Mouse (Mus musculus) hindbrain, embryonic 15.5 days (tissue): ENCODE results near the gene Trmt1. TPM values are rescaled to one million over a fixed set of nuclear protein-coding genes. Genes with fewer than 3 reads are reported as not detected.
A peak's percentile ranks its signal among the peaks of the same experiment; 100 is the strongest.

Source experiments
- ATAC-seq: fragments of 200-750 bp; cut with Nextera tagmentation; 2 replicates; pipeline ENCODE4 v1.8.0; 2017; ENCODE audit warnings: low read depth, moderate number of reproducible peaks, moderate TSS enrichment; ENCODE audit not compliant: low FRiP score
- H3K27ac ChIP-seq: fragments of 300-500 bp; sonication (generic); replicated peaks from 2 replicates; pipeline ENCODE4 v1.5.1; 2015; ENCODE audit warnings: mild to moderate bottlenecking, inconsistent platforms
- H3K27me3 ChIP-seq: fragments of 300-500 bp; sonication (generic); 2 replicates; pipeline ENCODE4 v1.6.1; 2015; ENCODE audit warnings: control low read depth, inconsistent platforms
- H3K36me3 ChIP-seq: fragments of 300-500 bp; sonication (generic); 2 replicates; pipeline ENCODE4 v1.6.1; 2015; ENCODE audit warnings: control low read depth, inconsistent platforms
- H3K4me1 ChIP-seq: fragments of 300-500 bp; sonication (generic); replicated peaks from 2 replicates; pipeline ENCODE4 v1.6.1; 2015; ENCODE audit warnings: control low read depth, inconsistent platforms
- H3K4me2 ChIP-seq: fragments of 300-500 bp; sonication (generic); 2 replicates; pipeline ENCODE4 v1.6.1; 2015; ENCODE audit warnings: moderate library complexity, mild to moderate bottlenecking, inconsistent platforms
- H3K4me3 ChIP-seq: fragments of 300-500 bp; sonication (generic); 2 replicates; pipeline ENCODE4 v1.5.1; 2015; ENCODE audit warnings: mild to moderate bottlenecking, inconsistent platforms
- H3K9ac ChIP-seq: fragments of 300-500 bp; sonication (generic); 2 replicates; pipeline ENCODE4 v1.6.1; 2015; ENCODE audit warnings: inconsistent platforms
- H3K9me3 ChIP-seq: fragments of 300-500 bp; sonication (generic); 2 replicates; pipeline ENCODE4 v1.6.1; 2016; ENCODE audit warnings: control low read depth, inconsistent platforms
- WGBS: fragments of 180-500 bp; shearing (Covaris S2); methylation state at CpG from one replicate; pipeline ENCODE4 v1.1.7; 2015; 5-methylcytosine and 5-hydroxymethylcytosine counted together
- polyA plus RNA-seq: library from polyadenylated mRNA; unstranded; fragments of >200 nt; fragmentation: Nextera tagmentation; extraction: Ambion mirVana; gene quantifications from 2 replicates; pipeline ENCODE4 v1.2.1, GENCODE M21; 2015

Gene Trmt1
- polyA plus RNA-seq, 1 experiment from 2014 or later, result 62.5 TPM

- no peaks in the 10 kb centered on the region for H3K36me3 ChIP-seq
- no peak for ATAC-seq
- peaks cover 66% of the 10 kb centered on the region for H3K27me3 ChIP-seq
- H3K4me2 ChIP-seq, result no peak overlapping the region
- H3K4me1 ChIP-seq, result peaks cover 89% of the 10 kb centered on the region
- no peak overlapping the region for H3K9ac ChIP-seq
- H3K9me3 ChIP-seq, result no peaks in the 10 kb centered on the region
- 36% methylated on average over 13 of the region's 13 CpGs for WGBS
- no peak overlapping the region for H3K4me3 ChIP-seq
- peak overlapping the region; percentile 71 for H3K27ac ChIP-seq
Observed at GRCm38 (mm10) chr8:84740895-84741843, 55.1 kb downstream of the Trmt1 start.

GRCm38 (mm10) chr8:84742171-84743053 lies 56.3 kb downstream of the Trmt1 start:
- Histone ChIP-seq H3K27ac (peak overlapping the region; percentile 71), H3K36me3 (no peaks in the 10 kb centered on the region), H3K9ac (no peak overlapping the region), H3K4me2 (peak overlapping the region; percentile 20), H3K4me1 (peaks cover 83% of the 10 kb centered on the region), H3K27me3 (peaks cover 64% of the 10 kb centered on the region), H3K9me3 (no peaks in the 10 kb centered on the region), H3K4me3 (no peak overlapping the region)
- 7% methylated on average over 32 of the region's 32 CpGs for WGBS
- ATAC-seq, result peak; percentile 27; the same call in 1 of the 2 replicates

- Histone ChIP-seq H3K27ac (peak overlapping the region; percentile 71), H3K4me3 (no peak overlapping the region), H3K4me1 (peaks cover 76% of the 10 kb centered on the region), H3K4me2 (peak overlapping the region; percentile 20), H3K9me3 (no peaks in the 10 kb centered on the region), H3K27me3 (peaks cover 63% of the 10 kb centered on the region), H3K36me3 (no peaks in the 10 kb centered on the region), H3K9ac (no peak overlapping the region)
- WGBS, result 11% methylated on average over 10 of the region's 10 CpGs
- ATAC-seq, result no peak
Observed at GRCm38 (mm10) chr8:84743054-84743415, 56.9 kb downstream of the Trmt1 start.

DNA sequence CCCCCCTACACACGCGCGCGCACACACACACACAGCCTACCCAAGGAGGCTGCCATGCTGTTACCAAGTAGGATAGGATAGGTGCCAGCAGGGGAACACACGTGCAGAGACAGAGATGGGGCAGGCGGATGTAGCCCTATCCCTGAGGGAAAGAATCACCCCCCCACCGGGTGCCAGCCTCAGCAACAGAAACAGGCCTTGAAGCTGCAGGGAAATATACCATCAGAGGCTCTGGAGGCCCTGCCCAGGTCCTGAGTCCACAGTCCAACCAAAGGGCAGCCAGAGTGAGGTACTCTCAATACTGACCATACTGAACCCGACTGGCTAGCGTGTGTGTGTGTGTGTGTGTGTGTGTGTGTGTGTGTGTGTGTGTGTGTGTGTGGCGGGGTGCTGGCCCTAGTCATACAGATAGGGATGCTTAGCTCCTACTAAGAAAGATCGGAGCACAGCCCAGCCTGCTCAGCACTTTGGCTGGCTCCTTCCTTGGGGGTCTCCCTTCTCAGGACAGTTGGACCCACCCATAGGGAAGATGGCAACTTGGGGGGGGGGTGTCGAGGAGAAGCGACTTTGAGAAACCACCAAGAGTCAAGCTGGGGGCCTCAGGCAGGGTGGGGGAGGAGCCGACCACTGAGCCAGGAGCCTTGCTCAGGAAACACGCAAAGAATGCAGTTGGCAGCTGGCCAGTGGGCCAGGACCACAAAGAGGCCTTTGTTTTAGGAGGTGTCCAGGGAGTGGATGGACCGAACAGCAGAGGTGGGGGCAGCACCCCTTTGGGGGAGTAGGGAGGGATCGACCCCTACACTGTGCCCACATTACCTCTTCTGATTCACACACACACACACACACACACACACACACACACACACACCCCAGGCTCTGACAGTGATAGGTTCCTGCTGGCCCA lies 57.7 kb downstream of the Trmt1 start:
- ATAC-seq, result peak; percentile 71
- Histone ChIP-seq H3K4me2 (no peak overlapping the region; the same call in none of the 2 replicates), H3K9me3 (no peaks in the 10 kb centered on the region), H3K27me3 (peaks cover 62% of the 10 kb centered on the region), H3K4me3 (no peak overlapping the region), H3K9ac (no peak overlapping the region), H3K27ac (peak overlapping the region; percentile 71), H3K4me1 (peaks cover 69% of the 10 kb centered on the region), H3K36me3 (no peaks in the 10 kb centered on the region)
- WGBS, result 10% methylated on average over 17 of the region's 17 CpGs

DNA sequence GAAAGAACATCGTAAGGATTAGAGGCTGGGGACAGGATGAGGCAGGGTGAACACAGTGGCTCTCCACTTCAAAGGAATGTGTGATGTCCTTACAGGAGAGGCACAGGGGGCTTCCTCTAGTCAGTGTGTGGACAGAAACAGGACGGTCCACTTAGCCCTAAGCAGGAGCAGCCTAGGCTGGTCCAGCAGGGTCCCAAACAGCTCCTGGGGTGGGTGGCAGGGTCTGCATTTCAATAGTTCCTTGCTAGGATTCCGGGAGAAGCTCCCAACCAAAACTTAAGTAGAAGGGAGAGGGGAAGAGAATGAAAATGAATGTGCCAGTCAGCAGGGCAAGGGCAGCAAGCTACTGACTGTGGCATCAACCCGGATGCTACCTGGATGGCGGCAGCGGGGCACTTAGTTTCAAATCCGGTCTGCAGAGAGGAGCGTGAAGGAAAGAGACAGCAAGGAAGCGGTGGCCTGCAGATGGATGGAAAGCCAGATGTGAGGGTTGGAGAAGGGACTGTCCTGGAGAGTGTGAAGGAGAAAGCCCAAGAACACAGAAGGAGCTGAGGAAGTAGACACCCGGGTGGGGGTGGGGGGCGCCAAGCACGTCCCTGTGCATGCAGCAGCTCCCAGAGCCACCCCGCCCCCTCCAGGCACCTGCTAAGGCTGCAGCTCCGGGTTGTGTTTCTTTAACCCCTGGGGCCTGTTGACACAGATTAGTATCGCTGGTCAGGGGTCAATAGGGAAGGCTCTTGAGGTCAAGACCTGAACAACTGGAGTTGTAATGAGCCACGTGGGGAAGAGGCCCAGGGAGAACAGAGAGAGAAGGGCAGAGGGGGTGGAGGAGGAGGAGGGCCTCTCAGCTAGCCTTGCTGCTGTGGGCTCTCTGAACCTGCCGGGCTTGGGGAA lies 59.2 kb downstream of the Trmt1 start:
- Histone ChIP-seq H3K9ac (no peak overlapping the region), H3K9me3 (no peaks in the 10 kb centered on the region)

More for the DNA sequence above, 59.2 kb downstream of the Trmt1 start:
- Histone ChIP-seq H3K4me1 (peaks cover 67% of the 10 kb centered on the region), H3K27me3 (peaks cover 60% of the 10 kb centered on the region), H3K27ac (peak overlapping the region; percentile 71; the same call in 1 of the 2 replicates), H3K4me2 (no peak overlapping the region), H3K36me3 (no peaks in the 10 kb centered on the region), H3K4me3 (no peak overlapping the region)
- WGBS, result 6% methylated on average over 16 of the region's 17 CpGs
- ATAC-seq, result no peak

Other genes starting within 250 kb of the Trmt1 start
- 18.8 and 24.5 TPM in 2 replicates for gene Ier2, start 23.5 kb upstream of the Trmt1 start, polyA plus RNA-seq
- 13.6 and 16.1 TPM in 2 replicates for gene Nacc1, start 1.6 kb downstream of the Trmt1 start, polyA plus RNA-seq
- gene Lyl1, start 15.2 kb downstream of the Trmt1 start, polyA plus RNA-seq, result 3.1 and 3.6 TPM in 2 replicates
- gene G430095P16Rik, start 36.7 kb downstream of the Trmt1 start, polyA plus RNA-seq, result 1.2 and 1.7 TPM in 2 replicates
- gene Nfix, start 114.0 kb downstream of the Trmt1 start, polyA plus RNA-seq, result 71.2 and 87.6 TPM in 2 replicates
- 14.0 and 15.1 TPM in 2 replicates for gene Dand5, start 136.5 kb downstream of the Trmt1 start, polyA plus RNA-seq
- gene Gadd45gip1, start 145.2 kb downstream of the Trmt1 start, polyA plus RNA-seq, result 39.7 and 40.6 TPM in 2 replicates
- 79.1 and 85.9 TPM in 2 replicates for gene Rad23a, start 154.4 kb downstream of the Trmt1 start, polyA plus RNA-seq
- gene Calr, start 160.6 kb downstream of the Trmt1 start, polyA plus RNA-seq, result 700 and 710 TPM in 2 replicates
- 108 and 112 TPM in 2 replicates for gene Farsa, start 170.7 kb downstream of the Trmt1 start, polyA plus RNA-seq
- 33.7 and 37.3 TPM in 2 replicates for gene Syce2, start 185.8 kb downstream of the Trmt1 start, polyA plus RNA-seq
- 36.4 and 40.3 TPM in 2 replicates for gene Gcdh, start 207.6 kb downstream of the Trmt1 start, polyA plus RNA-seq
- gene Klf1, start 215.6 kb downstream of the Trmt1 start, polyA plus RNA-seq, result 0.64 TPM in 2 replicates
- gene Dnase2a, start 222.3 kb downstream of the Trmt1 start, polyA plus RNA-seq, result 5.7 and 7.3 TPM in 2 replicates